Mouse (Mus musculus) thymus, adult 2 months (tissue): ENCODE results near the gene Apoh.

Experiments used
- CTCF ChIP-seq: fragments of 200-500 bp; IDR thresholded peaks from 2 replicates; pipeline ENCODE4 v1.5.1; 2012; ENCODE audit warnings: mild to moderate bottlenecking, control low read depth, low read length, moderate library complexity, borderline replicate concordance; ENCODE audit not compliant: control insufficient read depth, poor library complexity, insufficient read depth; ENCODE audit errors: extremely low read depth
- POLR2A ChIP-seq: fragments of 200-500 bp; IDR thresholded peaks from 2 replicates; pipeline ENCODE4 v1.6.1; 2012; ENCODE audit warnings: mild to moderate bottlenecking, low read length, control low read depth, moderate library complexity; ENCODE audit not compliant: control insufficient read depth, poor library complexity, insufficient read depth; ENCODE audit errors: extremely low read depth

DNA sequence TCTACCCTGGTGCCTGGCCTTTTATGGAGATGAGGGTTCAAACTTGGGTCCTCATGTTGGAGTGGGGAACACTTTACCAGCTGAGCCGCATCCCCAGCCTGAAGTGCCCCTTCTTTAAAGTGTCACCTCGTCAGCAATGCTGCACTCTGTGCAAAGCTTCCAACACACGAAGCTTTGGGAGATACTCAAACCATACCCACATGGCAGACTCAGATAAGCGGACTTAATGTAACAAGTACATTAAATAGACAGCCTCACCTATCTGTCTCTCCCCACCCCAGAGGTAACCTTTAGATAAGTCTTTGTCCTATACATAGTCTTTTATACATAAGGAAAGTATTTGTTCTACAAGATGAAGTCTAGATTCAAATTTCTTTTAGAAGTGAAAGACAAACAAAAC is 17.8 kb downstream of the Apoh start:
- TF ChIP-seq CTCF = no peak
- TF ChIP-seq POLR2A = no peak
